Mouse (Mus musculus): ENCODE data around the gene Mrpl12. TPM values are rescaled to one million over a fixed set of nuclear protein-coding genes. Genes with fewer than 3 reads are reported as not detected.

Gene Mrpl12
- polyA plus RNA-seq, 1 experiment from 2014 or later, result 133 TPM

DNA sequence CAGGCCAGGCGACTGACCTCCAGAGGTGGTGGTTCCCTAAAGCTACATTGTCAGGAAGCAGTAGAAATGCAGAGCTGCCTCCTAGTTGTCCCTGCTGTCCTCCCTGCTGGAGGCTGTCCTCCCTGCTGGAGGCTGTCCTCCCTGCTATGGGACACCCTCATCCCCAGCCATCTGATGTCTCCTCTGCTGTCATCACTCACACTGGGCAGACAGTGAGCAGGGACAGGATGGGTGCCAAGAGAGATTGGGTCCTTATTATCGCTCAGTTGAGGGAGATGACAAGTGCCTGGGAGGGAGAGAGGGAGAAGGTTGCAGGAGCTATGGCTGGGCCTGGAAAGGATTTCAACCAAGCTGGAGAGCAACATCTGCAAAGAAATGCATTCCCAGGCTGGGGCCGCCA is 50.7 kb downstream of the Mrpl12 start:
- DNase-seq (ENCODE audit: low spot score), result no peak

DNA sequence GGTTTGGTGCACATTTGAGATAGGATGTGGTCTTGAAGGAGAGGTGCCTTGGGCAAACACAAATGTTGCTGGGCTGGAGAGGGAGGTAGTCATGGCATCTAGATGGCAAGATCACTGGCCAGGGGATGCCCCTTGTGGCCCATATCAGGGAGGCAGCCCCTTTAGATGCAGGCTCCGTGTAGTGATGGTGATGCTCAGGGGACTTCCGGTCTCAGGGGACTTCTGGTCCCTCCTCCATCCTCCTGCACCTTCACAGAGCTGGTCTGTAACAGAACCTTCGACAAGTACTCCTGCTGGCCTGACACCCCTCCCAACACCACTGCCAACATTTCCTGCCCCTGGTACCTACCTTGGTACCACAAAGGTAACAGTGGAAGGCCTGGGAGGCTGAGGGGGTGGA is 51.4 kb downstream of the Mrpl12 start:
- no peak for DNase-seq (ENCODE audit: low spot score)

DNA sequence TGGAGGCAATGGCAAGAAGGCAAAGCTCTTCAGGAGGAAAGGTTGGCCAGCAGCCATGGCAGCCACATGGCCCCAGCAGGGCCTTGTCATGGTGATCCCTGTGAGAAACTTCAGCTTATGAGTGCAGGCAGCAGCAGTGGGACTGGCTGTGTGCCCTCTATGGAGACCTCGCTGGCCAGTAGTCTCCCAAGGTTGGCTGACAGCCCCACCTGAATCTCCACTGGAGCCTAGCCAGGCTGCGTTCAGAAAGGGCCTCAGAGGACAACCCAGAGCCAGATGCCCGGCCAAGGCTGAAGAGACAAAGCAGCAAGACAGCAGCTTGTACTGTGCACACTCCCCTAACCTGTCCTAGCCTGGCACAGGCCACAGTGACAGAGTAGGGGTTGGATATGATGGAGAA is 54.1 kb downstream of the Mrpl12 start:
- DNase-seq (ENCODE audit: low spot score), result no peak

Other genes starting within 250 kb of the Mrpl12 start
- gene Actg1, start 136.1 kb upstream of the Mrpl12 start, polyA plus RNA-seq (2015; fragmentation: Nextera tagmentation; extraction: Ambion mirVana), result 1,815 and 1,857 TPM in 2 replicates
- 0.46 and 0.59 TPM in 2 replicates for gene Fscn2, start 123.1 kb upstream of the Mrpl12 start, polyA plus RNA-seq (2015; fragmentation: Nextera tagmentation; extraction: Ambion mirVana)
- 12.8 and 15.9 TPM in 2 replicates for gene Faap100, start 105.8 kb upstream of the Mrpl12 start, polyA plus RNA-seq (2015; fragmentation: Nextera tagmentation; extraction: Ambion mirVana)
- gene Nploc4, start 46.9 kb upstream of the Mrpl12 start, polyA plus RNA-seq (2015; fragmentation: Nextera tagmentation; extraction: Ambion mirVana), result 24.8 and 29.3 TPM in 2 replicates
- gene Tspan10, start 42.0 kb upstream of the Mrpl12 start, polyA plus RNA-seq (2015; fragmentation: Nextera tagmentation; extraction: Ambion mirVana), result 1.2 TPM in 2 replicates
- 0.14 TPM in 1 of 2 replicates, not detected in the other for gene Pde6g, start 31.1 kb upstream of the Mrpl12 start, polyA plus RNA-seq (2015; fragmentation: Nextera tagmentation; extraction: Ambion mirVana)
- 15.5 and 18.5 TPM in 2 replicates for gene Oxld1, start 26.5 kb upstream of the Mrpl12 start, polyA plus RNA-seq (2015; fragmentation: Nextera tagmentation; extraction: Ambion mirVana)
- 30.0 and 33.3 TPM in 2 replicates for gene Ccdc137, start 26.5 kb upstream of the Mrpl12 start, polyA plus RNA-seq (2015; fragmentation: Nextera tagmentation; extraction: Ambion mirVana)
- 34.7 and 36.6 TPM in 2 replicates for gene Arl16, start 17.0 kb upstream of the Mrpl12 start, polyA plus RNA-seq (2015; fragmentation: Nextera tagmentation; extraction: Ambion mirVana)
- 28.6 and 29.4 TPM in 2 replicates for gene Slc25a10, start 7.2 kb downstream of the Mrpl12 start, polyA plus RNA-seq (2015; fragmentation: Nextera tagmentation; extraction: Ambion mirVana)
- gene Gcgr, start 46.1 kb downstream of the Mrpl12 start, polyA plus RNA-seq (2015; fragmentation: Nextera tagmentation; extraction: Ambion mirVana), result 0.14 and 0.18 TPM in 2 replicates
- 179 and 196 TPM in 2 replicates for gene Mcrip1, start 65.1 kb downstream of the Mrpl12 start, polyA plus RNA-seq (2015; fragmentation: Nextera tagmentation; extraction: Ambion mirVana)
- gene Ppp1r27, start 66.5 kb downstream of the Mrpl12 start, polyA plus RNA-seq (2015; fragmentation: Nextera tagmentation; extraction: Ambion mirVana), result 13.7 and 17.1 TPM in 2 replicates
- 254 and 290 TPM in 2 replicates for gene P4hb, start 88.6 kb downstream of the Mrpl12 start, polyA plus RNA-seq (2015; fragmentation: Nextera tagmentation; extraction: Ambion mirVana)
- 553 and 615 TPM in 2 replicates for gene Arhgdia, start 97.0 kb downstream of the Mrpl12 start, polyA plus RNA-seq (2015; fragmentation: Nextera tagmentation; extraction: Ambion mirVana)
- gene Alyref, start 113.8 kb downstream of the Mrpl12 start, polyA plus RNA-seq (2015; fragmentation: Nextera tagmentation; extraction: Ambion mirVana), result 571 and 587 TPM in 2 replicates
- 158 and 179 TPM in 2 replicates for gene Anapc11, start 113.8 kb downstream of the Mrpl12 start, polyA plus RNA-seq (2015; fragmentation: Nextera tagmentation; extraction: Ambion mirVana)
- 1.6 and 2.1 TPM in 2 replicates for gene Npb, start 123.9 kb downstream of the Mrpl12 start, polyA plus RNA-seq (2015; fragmentation: Nextera tagmentation; extraction: Ambion mirVana)
- gene Pcyt2, start 133.3 kb downstream of the Mrpl12 start, polyA plus RNA-seq (2015; fragmentation: Nextera tagmentation; extraction: Ambion mirVana), result 113 and 114 TPM in 2 replicates
- 100 and 108 TPM in 2 replicates for gene Sirt7, start 140.6 kb downstream of the Mrpl12 start, polyA plus RNA-seq (2015; fragmentation: Nextera tagmentation; extraction: Ambion mirVana)
- gene Mafg, start 149.0 kb downstream of the Mrpl12 start, polyA plus RNA-seq (2015; fragmentation: Nextera tagmentation; extraction: Ambion mirVana), result 16.5 and 18.7 TPM in 2 replicates
- gene Pycr1, start 159.2 kb downstream of the Mrpl12 start, polyA plus RNA-seq (2015; fragmentation: Nextera tagmentation; extraction: Ambion mirVana), result 1.7 and 2.9 TPM in 2 replicates
- gene Myadml2, start 163.5 kb downstream of the Mrpl12 start, polyA plus RNA-seq (2015; fragmentation: Nextera tagmentation; extraction: Ambion mirVana), result 0.56 and 0.86 TPM in 2 replicates
- 0.18 TPM in 1 of 2 replicates, not detected in the other for gene Notum, start 176.6 kb downstream of the Mrpl12 start, polyA plus RNA-seq (2015; fragmentation: Nextera tagmentation; extraction: Ambion mirVana)
- gene Aspscr1, start 188.4 kb downstream of the Mrpl12 start, polyA plus RNA-seq (2015; fragmentation: Nextera tagmentation; extraction: Ambion mirVana), result 116 and 120 TPM in 2 replicates
- gene Cenpx, start 229.1 kb downstream of the Mrpl12 start, polyA plus RNA-seq (2015; fragmentation: Nextera tagmentation; extraction: Ambion mirVana), result 191 and 212 TPM in 2 replicates
- 32.6 and 33.5 TPM in 2 replicates for gene Lrrc45, start 229.3 kb downstream of the Mrpl12 start, polyA plus RNA-seq (2015; fragmentation: Nextera tagmentation; extraction: Ambion mirVana)
- gene Rac3, start 236.9 kb downstream of the Mrpl12 start, polyA plus RNA-seq (2015; fragmentation: Nextera tagmentation; extraction: Ambion mirVana), result 16.6 and 17.4 TPM in 2 replicates
- gene Dcxr, start 242.7 kb downstream of the Mrpl12 start, polyA plus RNA-seq (2015; fragmentation: Nextera tagmentation; extraction: Ambion mirVana), result 78.7 and 80.4 TPM in 2 replicates
- gene Cbr2, start 247.5 kb downstream of the Mrpl12 start, polyA plus RNA-seq (2015; fragmentation: Nextera tagmentation; extraction: Ambion mirVana), result 179 and 229 TPM in 2 replicates

Data from thymus, postnatal 0 days (tissue).